Mouse (Mus musculus): ENCODE data around the gene Tmem207.
"Not testable (repeated sequence)": the region's sequence is repeated elsewhere in the genome, so short reads cannot be mapped to it uniquely, and the experiment has no call there.

Gene Tmem207

DNA sequence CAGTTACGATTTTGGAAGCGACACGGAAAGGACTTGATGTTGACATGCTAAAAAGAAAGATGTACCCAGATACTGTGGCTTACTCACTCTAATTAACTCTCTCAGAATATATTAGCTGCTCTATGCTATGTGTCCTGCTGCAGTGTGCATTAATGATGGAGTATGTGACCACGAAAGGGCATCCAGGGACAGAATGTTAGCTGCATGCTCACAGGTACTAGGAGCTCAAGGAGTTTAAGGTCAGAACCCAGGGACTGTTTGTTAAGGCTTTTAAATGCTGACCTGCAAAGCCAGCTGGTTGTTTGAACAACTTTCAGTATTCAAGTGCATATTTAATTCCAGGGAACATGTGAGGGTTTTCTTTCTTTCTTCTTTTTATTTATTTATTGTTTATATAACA is at the start of gene Tmem207:
Tmem207 (minus strand) TSS at position 101 of the 400 bp plus-strand sequence.
- no peak for DNase-seq

DNA sequence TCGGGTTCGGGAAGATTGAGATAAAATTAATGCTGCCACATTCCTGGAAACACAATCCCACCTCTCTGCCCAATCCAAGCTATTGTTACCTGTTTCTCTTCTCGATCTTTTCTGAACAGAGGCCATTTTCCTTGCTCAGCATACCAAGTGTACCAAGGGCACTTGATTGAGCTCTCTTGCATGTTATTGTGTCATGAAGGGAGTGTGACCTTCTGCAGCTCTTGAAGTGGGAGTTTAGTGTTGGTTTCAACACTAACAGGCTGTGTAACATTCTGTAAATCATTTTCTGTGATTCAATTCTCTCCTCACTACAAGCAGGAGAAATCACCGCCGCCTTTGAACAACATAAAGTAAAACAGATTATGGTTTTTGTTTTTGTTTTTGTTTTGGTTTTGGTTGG is 47.6 kb upstream of the Tmem207 start:
- DNase-seq, result no peak

DNA sequence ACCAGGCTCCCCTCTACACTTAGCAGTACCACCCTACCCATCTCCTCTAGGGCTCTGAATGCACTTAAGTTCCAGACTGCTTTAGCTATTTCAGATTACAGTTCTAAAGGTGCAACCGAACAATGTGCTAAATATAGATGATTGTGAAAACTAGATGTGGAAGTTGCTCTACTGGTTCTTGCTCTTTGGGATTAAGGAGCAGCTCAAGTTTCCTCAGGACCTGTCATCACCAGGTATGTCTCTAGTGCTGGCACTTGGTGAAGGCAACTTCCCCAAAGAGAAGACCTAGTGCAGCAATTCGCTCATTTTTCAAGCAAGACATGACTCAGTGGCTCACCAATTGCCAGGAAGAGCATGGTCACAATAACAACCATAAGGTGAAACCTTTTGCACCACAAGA is 45.3 kb upstream of the Tmem207 start:
- no peak for DNase-seq

DNA sequence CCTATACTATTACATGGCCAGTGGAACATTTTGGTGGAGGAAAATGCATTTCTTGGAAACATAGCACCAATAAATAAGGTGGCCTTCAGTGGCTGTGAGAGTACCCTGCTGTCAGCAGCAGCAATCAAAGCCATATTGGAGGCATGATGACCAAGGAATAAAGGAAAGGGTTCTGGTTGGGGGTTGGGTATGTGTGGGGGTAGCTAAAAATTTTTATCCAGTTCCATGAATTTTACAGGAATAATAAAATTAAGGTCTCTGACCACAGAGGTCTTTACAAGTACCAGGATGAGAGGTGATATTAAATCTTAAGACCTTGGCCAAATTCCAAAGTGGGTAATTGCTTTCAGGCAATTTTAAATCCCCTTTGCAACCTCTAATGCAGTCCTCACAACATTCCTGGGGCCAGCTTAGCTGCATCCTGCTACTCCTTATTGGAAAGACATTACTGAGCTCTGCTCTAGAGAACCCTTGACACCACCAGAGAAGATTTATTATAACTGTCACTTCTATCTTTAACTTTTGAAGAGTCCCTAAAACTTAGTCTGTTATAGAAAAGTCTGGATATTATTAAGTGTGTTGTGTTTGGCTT is 42.9 kb upstream of the Tmem207 start:
- no peak for DNase-seq

DNA sequence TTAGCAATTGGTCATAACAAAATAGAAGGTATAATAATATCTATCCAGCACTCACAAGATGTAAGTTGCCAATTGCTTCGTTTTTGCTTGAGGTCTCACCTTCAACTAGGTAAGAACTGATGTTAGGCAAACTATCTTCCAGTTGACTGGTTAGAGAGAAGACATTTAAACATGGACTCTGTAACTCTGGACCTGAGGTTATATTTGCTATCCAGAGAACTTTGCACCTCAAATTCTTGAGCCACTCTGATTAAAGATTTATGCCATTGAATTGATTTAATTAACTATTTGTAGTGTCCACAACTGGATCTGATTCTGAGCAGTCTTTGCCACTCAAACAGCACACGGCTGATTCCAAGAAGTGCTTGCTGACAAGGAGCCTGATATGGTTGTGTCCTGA is 36.2 kb upstream of the Tmem207 start:
- no peak for DNase-seq

DNA sequence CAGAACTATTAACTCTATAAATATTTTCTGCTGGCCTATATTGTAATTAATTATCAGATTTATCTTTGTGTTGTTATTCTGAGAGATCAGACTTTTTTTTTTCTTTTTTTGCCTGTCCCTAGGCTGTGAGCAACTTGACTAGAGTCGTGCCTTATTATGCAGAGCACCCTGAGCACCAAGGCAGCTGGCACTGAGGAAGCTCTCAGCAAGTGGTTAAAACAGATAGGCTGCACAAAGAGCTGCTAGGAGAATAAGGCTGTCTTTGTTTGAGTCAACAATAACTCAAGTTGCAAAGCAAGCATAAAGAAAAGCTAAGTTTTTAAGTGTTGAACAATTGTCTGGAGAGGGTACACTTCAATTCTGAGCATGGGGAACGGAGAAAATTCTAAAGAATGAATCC is 35.2 kb upstream of the Tmem207 start:
- no peak for DNase-seq

DNA sequence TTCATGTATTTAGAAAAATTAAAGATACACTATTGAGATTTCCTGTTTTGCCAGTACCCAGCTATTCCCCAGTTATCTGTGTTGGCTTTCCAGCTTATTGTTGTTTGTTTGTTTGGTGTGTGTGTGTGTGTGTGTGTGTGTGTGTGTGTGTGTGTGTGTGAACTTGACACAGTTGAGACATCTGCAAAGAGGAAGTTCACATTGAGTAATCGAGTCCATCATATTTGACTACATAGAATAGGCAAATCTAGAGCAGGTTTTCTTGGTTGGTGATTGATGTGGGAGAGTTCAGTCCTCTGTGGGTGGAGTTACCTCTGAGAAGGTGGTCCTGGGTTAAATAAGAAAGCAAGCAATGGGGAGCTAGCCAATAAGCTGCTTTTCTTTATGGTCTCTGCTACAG is 32.2 kb upstream of the Tmem207 start:
- no peak for DNase-seq

DNA sequence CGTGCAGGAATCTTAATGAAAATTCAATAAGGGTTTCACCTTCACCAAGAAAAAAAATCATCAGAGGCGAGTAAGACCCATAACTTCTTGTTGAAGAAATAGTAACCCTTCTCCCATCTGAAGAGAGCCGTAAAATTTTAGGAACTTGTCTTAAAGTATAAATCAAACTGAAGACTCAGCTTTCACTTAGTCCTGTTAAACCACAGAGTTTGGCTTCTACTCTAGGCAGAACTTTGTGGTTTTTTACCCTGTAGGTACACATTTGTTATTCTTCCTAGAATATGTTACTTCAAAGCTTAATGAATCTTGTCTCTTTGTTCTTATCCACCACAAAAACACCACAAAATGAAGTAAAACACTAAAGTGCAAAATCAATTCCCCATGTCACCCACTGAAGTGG is 25.7 kb upstream of the Tmem207 start:
- no peak for DNase-seq

DNA sequence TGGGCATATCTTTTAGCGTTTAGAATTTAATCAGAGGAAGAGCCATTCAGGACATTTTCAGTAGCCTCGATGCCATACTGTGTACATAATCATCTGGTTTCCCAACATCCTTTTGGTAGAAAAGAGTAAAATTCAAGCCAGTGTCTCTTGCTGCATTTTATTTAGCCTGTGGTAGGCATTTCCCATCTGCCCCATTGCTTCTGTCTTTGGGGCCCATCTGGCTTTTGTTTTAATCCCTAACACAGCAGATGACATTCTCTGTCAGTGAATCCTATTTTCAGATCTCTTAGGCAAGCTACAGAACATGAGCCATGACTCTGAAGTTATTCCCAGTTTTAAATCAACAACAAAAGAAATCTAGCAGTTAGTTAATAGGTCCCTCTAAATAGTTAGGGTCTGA is 22.7 kb upstream of the Tmem207 start:
- DNase-seq, result no peak

DNA sequence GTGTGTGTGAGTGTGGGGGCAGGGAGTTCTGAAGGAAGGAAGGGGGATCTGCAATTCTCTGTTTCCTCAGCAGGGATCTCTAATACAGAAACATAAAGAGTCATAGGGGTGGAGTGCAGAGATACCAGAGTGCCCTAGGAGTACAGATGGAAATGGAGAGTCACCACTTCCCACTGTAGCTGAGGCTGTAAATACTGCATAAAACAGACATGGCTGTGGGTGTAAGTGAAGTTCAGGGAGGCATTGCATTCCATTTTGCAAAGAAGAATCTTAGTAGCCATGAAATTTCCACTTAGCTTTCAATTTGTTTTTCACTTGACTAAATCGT is 20.3 kb upstream of the Tmem207 start:
- no peak for DNase-seq

DNA sequence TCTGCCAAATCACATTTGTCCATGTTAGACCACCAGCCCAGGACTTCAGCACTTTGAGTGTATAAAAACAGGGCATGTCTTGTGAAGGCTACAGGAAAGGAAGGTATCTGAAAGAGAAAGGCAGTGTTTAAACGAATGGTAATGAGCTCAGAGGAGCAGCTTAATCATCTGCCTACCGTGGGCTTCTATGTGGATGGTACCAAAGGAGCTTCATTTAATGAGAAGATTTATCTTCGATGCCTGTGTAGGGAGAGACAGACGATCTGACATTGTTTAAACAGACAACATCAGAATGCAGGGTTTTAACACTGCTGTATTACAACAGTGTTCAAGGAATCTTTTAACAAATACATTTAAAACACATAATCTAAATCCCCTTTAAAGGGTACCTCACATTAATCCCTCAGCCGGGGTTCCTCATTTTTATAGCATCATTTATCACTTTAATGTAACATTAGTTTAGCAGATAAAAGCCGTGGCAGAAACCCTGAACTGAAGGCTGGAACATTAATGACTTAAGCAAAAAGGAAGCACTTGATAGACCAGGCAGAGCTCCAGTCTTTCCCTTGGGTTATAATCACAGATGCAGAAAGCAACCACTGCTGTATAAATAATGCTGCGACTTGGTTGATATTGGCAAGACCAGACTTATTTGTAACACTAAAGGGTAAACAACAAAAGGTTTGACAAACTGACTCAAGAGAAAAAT is 19.8 kb upstream of the Tmem207 start:
- no peak for DNase-seq

DNA sequence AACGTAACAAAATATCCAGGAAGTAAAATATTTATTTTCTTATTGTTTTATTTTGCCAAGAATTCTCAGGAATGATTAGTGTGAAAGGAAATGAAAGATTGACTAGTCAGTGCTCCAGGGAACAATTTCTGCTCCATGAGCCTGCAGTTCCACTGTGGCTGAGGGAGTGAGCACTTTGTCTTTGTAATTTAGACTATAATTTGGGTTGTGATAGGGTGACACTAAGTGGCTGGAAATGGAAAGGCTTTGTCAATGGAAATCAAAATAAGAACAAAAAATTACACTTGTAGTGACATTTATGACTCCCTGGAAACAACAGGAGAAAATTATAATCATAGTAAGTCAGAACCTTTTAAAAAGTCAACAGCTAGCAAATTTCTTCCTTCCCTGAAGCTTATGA is 5.7 kb upstream of the Tmem207 start:
- no peak for DNase-seq

DNA sequence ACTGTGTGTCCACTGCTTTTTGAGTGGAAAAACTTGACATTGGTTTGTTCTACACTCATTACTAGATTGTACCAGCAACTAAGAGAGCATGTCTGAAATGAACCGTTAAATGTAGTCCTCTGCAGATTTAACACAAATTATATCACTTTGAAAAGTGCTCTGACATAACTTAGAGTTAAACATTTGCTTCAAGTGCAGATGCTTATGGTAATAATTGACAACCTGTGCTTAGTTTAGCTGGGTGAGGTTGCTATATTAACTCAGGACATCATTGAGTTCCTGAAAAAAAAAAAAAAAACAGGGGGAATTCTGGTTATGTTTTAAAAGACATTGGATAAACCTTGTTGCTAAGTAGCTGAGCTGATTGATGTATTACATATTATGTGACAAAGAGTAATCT is 3.9 kb upstream of the Tmem207 start:
- DNase-seq, result no peak

DNA sequence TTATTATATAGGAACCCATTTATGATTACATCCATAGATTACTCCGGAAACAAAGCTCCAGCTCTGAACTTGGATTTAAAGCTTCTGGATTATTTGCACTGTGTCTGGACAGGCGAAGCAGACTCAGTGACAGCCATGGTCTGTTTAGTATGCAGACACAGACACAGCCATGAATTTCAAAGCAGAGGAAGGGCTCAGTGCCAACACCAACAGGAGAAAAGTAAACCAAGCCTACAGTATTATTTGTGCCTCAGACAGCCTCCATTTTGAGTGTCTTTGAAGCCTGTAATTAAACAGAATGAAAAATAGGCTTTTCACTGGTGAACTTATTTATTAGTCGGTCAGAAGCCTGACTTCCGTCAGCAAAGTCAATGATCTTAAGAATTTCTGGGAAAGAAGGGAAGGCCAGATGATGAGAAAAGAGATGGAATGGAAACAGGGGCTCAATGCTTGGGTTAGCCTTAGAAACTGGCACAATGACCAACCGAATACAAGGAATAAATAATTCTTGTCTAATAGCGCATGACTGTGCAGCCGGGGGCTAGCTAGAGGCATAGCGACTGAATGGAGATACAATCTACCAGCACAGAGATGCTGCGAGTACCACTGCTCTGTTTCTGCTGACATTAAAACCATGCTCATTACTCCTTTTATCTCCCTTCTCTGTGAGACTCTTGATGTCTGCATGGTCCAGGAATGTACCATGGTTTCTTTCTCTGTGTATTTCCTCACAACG is 1.5 kb upstream of the Tmem207 start:
- no peak for DNase-seq

DNA sequence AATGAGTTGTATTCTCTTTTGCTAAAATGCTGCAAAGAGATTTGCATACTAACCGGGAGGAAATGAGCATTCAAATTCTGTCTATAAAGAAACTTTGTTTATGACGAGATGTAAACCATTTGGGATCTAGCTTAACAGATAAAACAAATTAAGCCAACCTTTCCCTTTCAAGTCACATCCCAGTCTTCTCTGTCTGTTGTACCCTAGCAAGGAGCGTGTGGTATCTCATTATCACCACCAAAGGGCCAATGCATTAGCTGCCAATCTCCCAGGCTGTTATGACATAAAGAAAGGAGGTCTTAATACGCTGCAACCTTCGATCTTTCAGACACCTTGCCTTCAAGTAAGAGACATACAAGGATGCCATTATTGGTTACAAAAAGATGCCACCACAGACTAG is 737 bp downstream of the Tmem207 start:
- DNase-seq, result no peak

DNA sequence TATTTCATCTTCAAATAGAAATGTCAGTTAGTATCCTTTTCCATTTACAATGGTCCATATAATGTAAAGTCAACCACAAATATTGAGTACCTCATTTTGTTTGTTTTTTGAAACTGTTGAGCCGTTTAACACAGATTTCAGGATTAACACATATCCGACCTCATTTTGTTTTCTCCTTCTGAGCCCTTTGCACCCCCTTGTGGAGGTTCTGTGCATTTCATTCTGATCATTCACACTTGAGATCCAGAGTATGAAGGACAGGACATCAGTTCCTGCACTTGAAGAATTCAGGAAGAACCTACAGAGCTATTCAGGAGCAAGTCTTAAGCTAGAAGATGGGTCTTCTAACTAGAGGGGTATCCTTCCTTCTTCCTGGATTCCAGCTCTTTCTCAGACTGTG is 7.0 kb downstream of the Tmem207 start:
- DNase-seq, result no peak

DNA sequence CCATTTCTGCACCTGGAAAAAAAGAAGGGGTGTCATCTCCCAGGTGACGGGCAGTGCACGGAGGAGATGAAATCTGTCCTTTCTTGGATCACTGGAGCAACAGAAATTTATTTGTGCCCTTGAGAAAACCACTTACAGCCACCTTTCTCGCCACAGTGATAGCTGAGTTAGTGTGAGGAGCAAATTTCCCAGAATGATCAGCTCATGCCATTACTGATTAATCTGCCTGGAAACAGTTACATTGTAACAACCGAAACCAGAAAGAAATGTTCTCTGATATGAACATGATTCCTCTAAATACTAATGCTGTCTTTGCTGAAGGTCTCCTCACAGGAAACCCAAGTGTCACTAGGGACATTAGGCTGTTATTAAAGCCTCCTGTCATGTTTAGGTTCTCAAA is 21.6 kb downstream of the Tmem207 start:
- no peak for DNase-seq

DNA sequence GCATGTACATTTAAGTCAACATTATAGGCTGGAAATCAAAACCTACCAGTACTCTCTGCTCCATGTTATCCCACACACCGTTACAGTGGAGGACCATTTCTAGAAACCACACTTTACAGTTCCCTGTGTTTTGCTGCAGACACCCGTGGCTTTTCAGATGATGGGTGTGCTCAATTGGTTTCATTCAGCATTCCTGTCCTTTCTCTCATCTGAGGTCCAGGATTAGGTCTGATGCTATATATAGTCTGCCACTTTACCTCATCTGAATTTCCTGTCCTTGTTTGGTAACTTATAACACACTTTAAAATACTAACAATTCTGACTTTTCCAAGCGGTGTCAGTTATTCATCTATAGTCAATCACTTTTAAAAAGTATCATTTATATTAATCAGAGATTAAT is 25.8 kb downstream of the Tmem207 start:
- no peak for DNase-seq

DNA sequence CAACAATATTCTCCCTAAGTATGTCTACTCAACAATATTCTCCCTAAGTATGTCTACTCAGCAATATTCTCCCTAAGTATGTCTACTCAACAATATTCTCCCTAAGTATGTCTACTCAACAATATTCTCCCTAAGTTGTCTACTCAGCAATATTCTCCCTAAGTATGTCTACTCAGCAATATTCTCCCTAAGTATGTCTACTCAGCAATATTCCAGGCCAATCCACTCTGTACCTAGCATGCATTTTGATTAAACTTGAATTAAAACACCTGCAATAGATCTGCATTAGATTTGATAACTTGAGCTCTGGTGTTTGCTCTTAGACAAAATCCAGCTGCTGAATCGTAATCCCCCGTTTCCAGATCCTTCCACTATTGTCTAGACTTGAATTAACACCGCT is 26.9 kb downstream of the Tmem207 start:
- DNase-seq, result not testable (repeated sequence)

DNA sequence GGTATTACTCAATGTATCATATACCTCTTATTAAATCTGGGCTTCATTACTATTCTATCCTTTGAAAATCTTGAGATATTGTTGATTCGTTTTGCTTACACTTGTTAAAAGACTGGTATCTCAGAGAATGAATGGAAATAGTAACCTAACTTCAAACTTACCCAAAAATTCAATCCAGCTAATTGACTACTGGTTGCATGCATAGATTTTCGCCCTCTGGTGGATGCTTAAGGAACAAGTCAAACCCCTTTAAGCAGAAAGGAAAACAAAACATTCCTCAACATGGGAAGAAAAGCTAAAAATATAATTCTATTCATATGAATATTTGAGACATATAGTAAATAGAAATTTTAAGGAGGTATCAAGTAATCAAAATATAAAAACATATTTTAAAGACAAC is 30.8 kb downstream of the Tmem207 start:
- no peak for DNase-seq

DNA sequence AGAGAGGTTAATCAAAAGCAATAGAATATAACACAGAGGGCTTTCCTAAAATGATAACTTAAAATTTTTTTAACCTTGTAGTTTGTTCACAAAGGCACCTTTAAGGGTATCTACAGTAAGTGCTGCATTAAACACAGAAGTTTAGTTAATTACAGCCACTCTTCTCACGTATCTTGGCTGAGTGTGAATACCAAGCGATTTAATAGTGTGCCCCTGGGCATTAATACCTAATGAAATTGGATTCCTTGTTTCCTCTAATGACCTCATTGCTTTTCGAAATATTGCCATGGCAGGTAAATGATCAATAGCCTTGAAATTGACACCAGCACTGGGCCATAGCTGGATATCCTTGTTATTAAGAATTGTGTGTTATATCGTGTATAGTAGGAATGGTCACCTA is 55.3 kb downstream of the Tmem207 start:
- no peak for DNase-seq

DNA sequence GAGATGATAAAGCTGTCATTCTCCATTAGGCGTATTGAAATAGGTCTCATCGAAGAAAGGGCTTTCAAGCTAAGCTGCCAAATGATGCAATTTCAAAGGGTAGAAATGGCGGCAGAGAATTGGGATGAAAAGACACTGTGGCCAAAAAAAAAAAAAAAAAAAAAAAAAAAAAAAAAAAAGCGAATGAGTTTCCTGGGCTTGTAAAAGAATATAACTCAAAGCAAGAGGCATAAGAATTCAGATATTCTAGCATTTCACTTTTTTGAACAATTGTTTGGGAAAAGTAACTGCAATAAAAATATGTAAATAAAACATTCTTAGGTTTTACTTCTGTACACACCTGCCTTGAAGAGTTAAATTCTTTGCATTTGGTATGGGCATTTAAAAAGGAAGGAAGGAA is 60.0 kb downstream of the Tmem207 start:
- no peak for DNase-seq

DNA sequence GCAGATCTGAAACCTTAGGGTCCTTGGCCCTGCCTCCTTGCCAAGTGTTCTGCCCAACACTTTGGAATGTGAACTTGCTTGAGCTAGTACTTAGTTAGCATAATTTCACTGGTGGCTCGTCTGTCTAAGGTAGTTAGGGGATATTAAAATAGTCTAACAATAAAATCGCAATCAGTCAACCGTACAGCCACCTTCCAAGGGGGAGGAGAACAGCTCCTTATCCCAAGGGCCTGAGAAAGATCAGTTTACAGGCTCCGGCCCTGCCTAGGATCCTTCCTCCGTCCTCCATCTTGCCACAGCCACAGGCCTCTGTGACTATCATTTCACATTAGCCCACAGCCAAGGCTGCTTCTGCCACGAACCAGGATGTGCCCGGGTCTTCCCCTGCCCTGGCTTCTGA is 63.7 kb downstream of the Tmem207 start, which contains the start of gene Cldn16:
Cldn16 (plus strand) TSS at position 301 of the 400 bp plus-strand sequence.
- no peak for DNase-seq

DNA sequence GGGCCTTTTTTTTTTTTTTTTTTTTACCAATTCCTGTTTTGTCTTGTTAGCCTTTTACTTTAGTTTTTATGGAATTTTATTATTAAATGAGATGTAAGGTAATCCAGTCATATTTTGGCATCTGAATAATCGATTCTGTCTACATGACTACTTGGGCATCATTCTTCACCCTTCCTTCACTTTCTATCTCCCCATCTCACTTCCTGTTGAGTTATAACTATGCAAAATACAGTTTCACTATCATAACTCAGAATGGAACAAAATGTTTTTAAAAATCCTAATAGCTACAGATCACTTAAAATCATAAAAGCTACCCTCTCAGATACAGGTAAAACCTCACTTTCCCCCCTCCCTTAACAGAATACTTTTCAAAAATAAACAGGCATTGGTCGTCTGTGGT is 70.4 kb downstream of the Tmem207 start:
- no peak for DNase-seq

DNA sequence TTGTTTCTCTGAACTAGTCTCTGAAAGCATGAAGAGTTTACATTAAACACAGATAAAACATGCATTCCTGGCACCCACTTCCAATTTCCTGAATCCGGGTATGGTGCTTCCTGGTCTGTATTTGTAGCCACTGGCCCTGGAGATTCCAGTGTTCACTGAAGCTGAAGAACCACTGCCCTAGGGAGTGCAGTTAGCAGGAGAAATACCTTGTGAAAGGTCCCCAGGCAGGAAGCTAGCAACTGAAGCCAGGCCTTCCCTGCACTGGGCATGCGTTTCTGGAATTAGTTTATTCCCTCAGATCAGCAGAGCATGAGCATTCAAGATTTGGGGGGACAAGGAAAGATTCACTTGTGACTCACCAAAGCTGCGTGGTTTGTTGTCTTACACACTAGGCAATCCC is 72.4 kb downstream of the Tmem207 start:
- DNase-seq, result no peak

All from right cerebral cortex, postnatal 25 days (tissue).